Mouse (Mus musculus) B cell, adult (primary cell): ENCODE results near the gene Mrps25. TPM values are rescaled to one million over a fixed set of nuclear protein-coding genes. Genes with fewer than 3 reads are reported as not detected.

ENCODE experiments used
- total RNA-seq: library from RNA; stranded (reverse); gene quantifications from 4 replicates; pipeline ENCODE4 v1.2.4, GENCODE M21; 2023; ENCODE audit not compliant: inconsistent age

The Mrps25 gene
- total RNA-seq: 10.1 to 20.9 TPM (median 17.1 TPM) in 4 replicates

DNA sequence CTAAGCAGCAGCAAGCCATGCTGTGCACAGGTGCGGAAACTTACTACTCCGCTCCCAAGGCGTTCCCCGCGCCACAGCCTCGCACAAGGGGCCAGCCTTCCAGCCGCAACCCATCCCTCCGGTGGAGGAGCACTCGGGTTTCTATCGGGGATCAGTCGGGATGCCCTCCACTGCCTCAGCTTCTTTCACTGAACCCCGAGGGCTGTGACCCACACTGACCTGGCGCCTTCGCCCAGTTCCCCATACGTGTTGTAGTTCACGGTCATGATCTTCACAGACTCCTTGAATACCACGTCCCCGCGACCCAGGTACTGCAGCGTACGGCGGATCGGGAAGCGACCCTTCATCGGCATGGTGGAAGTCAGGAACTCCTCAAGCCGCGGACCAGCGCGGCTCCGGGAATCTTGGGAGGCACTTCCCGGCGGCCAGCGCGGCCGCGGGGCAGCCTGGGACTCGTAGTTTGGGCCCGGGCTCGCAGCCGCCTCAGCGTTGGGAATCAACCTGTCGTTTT, at the start of gene Mrps25:
TSS of gene Mrps25 (minus strand) at position 413 of the 511 bp plus-strand sequence.

DNA sequence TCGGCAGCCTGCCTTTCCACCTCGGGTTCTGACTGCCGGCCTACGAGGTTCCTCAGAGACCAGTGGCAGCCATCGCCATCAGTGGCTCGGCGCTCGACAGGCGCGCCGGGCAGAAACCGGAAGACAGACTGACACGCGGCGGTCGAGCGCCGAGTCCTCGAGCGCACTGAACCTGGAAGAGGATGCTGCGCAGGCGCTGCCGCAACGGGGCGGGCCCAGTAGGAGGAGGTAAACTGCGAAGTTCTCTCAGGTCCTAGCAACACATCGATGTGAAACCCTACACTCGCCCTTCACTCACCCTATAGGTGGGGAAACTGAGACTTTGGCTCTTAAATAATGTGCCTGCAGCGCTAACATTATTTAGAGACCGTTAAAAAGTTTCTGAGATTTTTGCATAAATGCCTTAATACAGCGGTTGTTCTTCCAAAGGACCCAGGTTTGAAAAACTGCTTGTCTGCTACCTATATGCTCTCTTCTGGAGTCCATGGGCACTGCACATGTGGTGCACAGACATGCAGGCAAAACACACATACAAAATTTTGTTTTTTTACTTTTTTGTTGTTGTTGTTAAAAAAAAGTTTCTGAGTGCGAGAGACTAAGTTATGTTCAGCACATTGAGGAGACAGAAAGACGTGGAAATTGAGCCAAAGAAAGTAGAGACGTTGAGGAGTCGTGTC, 31.1 kb upstream of the Mrps25 start, which contains the start of gene Rbsn:
TSS of gene Rbsn (minus strand) at position 153 of the 677 bp plus-strand sequence.

Other genes with a start within 250 kb of the Mrps25 start
- gene Fgd5, start 205.2 kb downstream of the Mrps25 start, total RNA-seq: 0.15 TPM in 1 of 4 replicates, not detected in the others
- 67.8 to 79.6 TPM (median 75.8 TPM) in 4 replicates for gene Nr2c2, start 92.6 kb downstream of the Mrps25 start, total RNA-seq
- 30.0 to 36.9 TPM (median 33.9 TPM) in 4 replicates for gene Rbsn, start 30.9 kb upstream of the Mrps25 start, total RNA-seq
- gene Trh, start 60.6 kb upstream of the Mrps25 start, total RNA-seq: not detected in 4 replicates